Mouse (Mus musculus) gastrocnemius, postnatal 14 days (tissue): ENCODE data around the gene 4933402N03Rik. TPM values are rescaled to one million over a fixed set of nuclear protein-coding genes. Genes with fewer than 3 reads are reported as not detected.

ENCODE experiments used
- DNase-seq: peaks from one replicate; pipeline ENCODE4 v3.0.0; 2021; ENCODE audit warnings: mixed read lengths
- intact Hi-C: fragments of 180-260 bp; cut with DNase I; formaldehyde crosslinking; loops from one replicate; pipeline ENCODE4 v1.15.1; 2025; ENCODE audit warnings: low total_unique reads
- long read RNA-seq, 2 experiments: library from polyadenylated mRNA; stranded (forward); transcript quantifications; one replicate each; pipeline ENCODE4 v2.0.0; 2021
- total RNA-seq, 2 experiments: library from RNA; stranded (reverse); gene quantifications; 2 replicates each; pipeline ENCODE4 v1.2.3; 2021

4933402N03Rik gene
- total RNA-seq: not detected
- long read RNA-seq, experiment 1: 0 reads
- long read RNA-seq, experiment 2: 0 reads

- DNase-seq: no peak
- intact Hi-C loops: no loop called here
Measured at GRCm38 (mm10) chr7:131146214-131146613, at the start of gene 4933402N03Rik. Gene 4933402N03Rik (minus strand): TSS chr7:131146314.

GRCm38 (mm10) chr7:131187996-131188395 lies 41.9 kb upstream of the 4933402N03Rik start:
- DNase-seq: no peak
- intact Hi-C loops: no loop called here

- intact Hi-C loops: no loop called here
- no peak for DNase-seq
Measured at GRCm38 (mm10) chr7:131187047-131187446, 40.9 kb upstream of the 4933402N03Rik start.

- DNase-seq: no peak
- intact Hi-C loops: no loop called here
Measured at GRCm38 (mm10) chr7:131184339-131184738, 38.2 kb upstream of the 4933402N03Rik start.

GRCm38 (mm10) chr7:131182685-131183084 lies 36.6 kb upstream of the 4933402N03Rik start:
- intact Hi-C loops: no loop called here
- peak; percentile 10 for DNase-seq

GRCm38 (mm10) chr7:131174121-131174520 lies 28.0 kb upstream of the 4933402N03Rik start, which contains the start of gene 5430419D17Rik:
Gene 5430419D17Rik (plus strand): TSS chr7:131174402.
- intact Hi-C loops: no loop called here

GRCm38 (mm10) chr7:131169099-131169498 lies 23.0 kb upstream of the 4933402N03Rik start:
- DNase-seq: no peak
- intact Hi-C loops: no loop called here

More at GRCm38 (mm10) chr7:131174121-131174520, 28.0 kb upstream of the 4933402N03Rik start, which contains the start of gene 5430419D17Rik:
- DNase-seq: no peak

- DNase-seq: no peak
- intact Hi-C loops: no loop called here
Measured at GRCm38 (mm10) chr7:131167771-131168170, 21.7 kb upstream of the 4933402N03Rik start.

GRCm38 (mm10) chr7:131162251-131162650 lies 16.1 kb upstream of the 4933402N03Rik start:
- intact Hi-C loops: no loop called here
- no peak for DNase-seq

GRCm38 (mm10) chr7:131153044-131153443 lies 6.9 kb upstream of the 4933402N03Rik start:
- intact Hi-C loops: no loop called here
- no peak for DNase-seq

- intact Hi-C loops: no loop called here
- no peak for DNase-seq
Measured at GRCm38 (mm10) chr7:131150179-131150578, 4.1 kb upstream of the 4933402N03Rik start.

GRCm38 (mm10) chr7:131133181-131133580 lies 12.9 kb downstream of the 4933402N03Rik start:
- DNase-seq: no peak
- intact Hi-C loops: no loop called here

- DNase-seq: no peak
- intact Hi-C loops: no loop called here
Measured at GRCm38 (mm10) chr7:131130021-131130420, 16.1 kb downstream of the 4933402N03Rik start.

- intact Hi-C loops: no loop called here
- no peak for DNase-seq
Measured at GRCm38 (mm10) chr7:131122210-131122807, 23.8 kb downstream of the 4933402N03Rik start.

- DNase-seq: no peak
- intact Hi-C loops: no loop called here
Measured at GRCm38 (mm10) chr7:131114434-131114833, 31.7 kb downstream of the 4933402N03Rik start.

- no peak for DNase-seq
- intact Hi-C loops: no loop called here
Measured at GRCm38 (mm10) chr7:131113676-131114075, 32.4 kb downstream of the 4933402N03Rik start.

- intact Hi-C loops: no loop called here
- DNase-seq: no peak
Measured at GRCm38 (mm10) chr7:131112486-131112885, 33.6 kb downstream of the 4933402N03Rik start.

Other genes with a start within 250 kb of the 4933402N03Rik start
- gene Htra1, start 210.2 kb downstream of the 4933402N03Rik start, total RNA-seq: 10 to 100 TPM; 65.3 to 77.2 TPM
- gene Dmbt1, start 114.3 kb downstream of the 4933402N03Rik start, total RNA-seq: not detected
- gene 5430419D17Rik, start 28.1 kb upstream of the 4933402N03Rik start, total RNA-seq: not detected
- gene Cuzd1, start 176.0 kb upstream of the 4933402N03Rik start, total RNA-seq: not detected
- gene Fam24b, start 183.2 kb upstream of the 4933402N03Rik start, total RNA-seq: not detected
- not detected for gene Fam24a, start 187.6 kb upstream of the 4933402N03Rik start, total RNA-seq
- 10 to 100 TPM; 13.2 to 14.0 TPM for gene 2310057M21Rik, start 216.4 kb upstream of the 4933402N03Rik start, total RNA-seq
- gene Pstk, start 224.8 kb upstream of the 4933402N03Rik start, total RNA-seq: 10 to 100 TPM; 30.7 to 34.8 TPM